Mouse (Mus musculus): Measurements from ENCODE around the gene Bcam. TPM values are rescaled to one million over a fixed set of nuclear protein-coding genes. Genes with fewer than 3 reads are reported as not detected.

The Bcam gene
- polyA plus RNA-seq, 1 experiment from 2014 or later = 14.0 TPM

GRCm38 (mm10) chr7:19811114-19811513 lies 40.3 kb upstream of the Bcam start:
- Histone ChIP-seq H3K4me3 (ENCODE audit: low read depth, low read length) (peak overlapping the region; percentile 20), H3K36me3 (ENCODE audit: control insufficient read depth, insufficient read depth, low read length) (no peaks in the 10 kb centered on the region), H3K9ac (ENCODE audit: low read depth, low read length) (no peak overlapping the region; the same call in 1 of the 2 replicates), H3K4me2 (ENCODE audit: low read length) (peak overlapping the region; percentile 61), H3K9me3 (replicated peaks; ENCODE audit: control insufficient read depth, low read length, poor library complexity, severe bottlenecking) (no peaks in the 10 kb centered on the region), H3K4me1 (ENCODE audit: control insufficient read depth, insufficient read depth, low read length) (peaks cover 10% of the 10 kb centered on the region), H3K27ac (ENCODE audit: low read length) (no peak overlapping the region), H3K27me3 (ENCODE audit: control insufficient read depth, insufficient read depth, low read depth, low read length) (peaks cover 28% of the 10 kb centered on the region)
- ATAC-seq = peak; percentile 41; the same call in 1 of the 2 replicates
- 4% methylated on average over 22 of the region's 22 CpGs for WGBS

GRCm38 (mm10) chr7:19809369-19809768 lies 38.6 kb upstream of the Bcam start:
- Histone ChIP-seq H3K4me2 (ENCODE audit: low read length) (peak overlapping the region; percentile 51), H3K9ac (ENCODE audit: low read depth, low read length) (peak overlapping the region; percentile 55; the same call in 1 of the 2 replicates), H3K27ac (ENCODE audit: low read length) (no peak overlapping the region), H3K9me3 (replicated peaks; ENCODE audit: control insufficient read depth, low read length, poor library complexity, severe bottlenecking) (no peaks in the 10 kb centered on the region), H3K36me3 (ENCODE audit: control insufficient read depth, insufficient read depth, low read length) (no peaks in the 10 kb centered on the region), H3K27me3 (ENCODE audit: control insufficient read depth, insufficient read depth, low read depth, low read length) (peaks cover 28% of the 10 kb centered on the region), H3K4me1 (ENCODE audit: control insufficient read depth, insufficient read depth, low read length) (peaks cover 7% of the 10 kb centered on the region), H3K4me3 (ENCODE audit: low read depth, low read length) (peak overlapping the region; percentile 30)
- 1% methylated on average over 27 of the region's 27 CpGs for WGBS
- ATAC-seq = peak; percentile 84

DNA sequence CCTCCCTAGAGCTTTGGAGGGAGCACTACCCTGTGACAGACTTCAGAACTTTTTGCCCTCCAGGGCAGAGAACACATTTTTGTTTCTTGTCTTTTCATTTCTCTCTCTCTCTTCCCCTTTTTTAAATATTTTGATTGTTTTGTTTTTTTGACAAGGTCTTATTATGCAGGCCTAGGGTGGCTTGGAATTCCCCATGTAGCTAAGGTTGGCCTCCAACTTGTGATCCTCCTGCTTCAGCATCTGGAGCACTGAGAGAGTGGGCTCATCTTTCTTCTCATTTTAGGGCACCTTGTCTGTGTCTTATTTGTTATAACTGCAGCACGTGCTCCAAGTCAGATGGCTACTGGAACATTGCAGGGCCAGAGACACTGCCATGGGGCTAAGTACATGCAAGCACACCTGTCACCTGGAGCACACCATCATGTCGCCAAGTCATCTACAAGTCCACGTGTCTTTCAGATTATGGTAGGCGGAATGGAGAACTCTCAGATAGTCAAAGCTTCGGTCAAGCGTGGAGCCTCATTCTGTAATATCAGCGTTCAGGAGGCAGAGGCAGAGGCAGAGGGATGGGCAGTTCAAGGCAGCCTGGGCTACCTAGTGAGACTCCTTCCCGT lies 35.6 kb upstream of the Bcam start:
- Histone ChIP-seq H3K27me3 (ENCODE audit: control insufficient read depth, insufficient read depth, low read depth, low read length) (peaks cover 24% of the 10 kb centered on the region), H3K36me3 (ENCODE audit: control insufficient read depth, insufficient read depth, low read length) (no peaks in the 10 kb centered on the region), H3K9ac (ENCODE audit: low read depth, low read length) (no peak overlapping the region), H3K4me2 (ENCODE audit: low read length) (no peak overlapping the region), H3K4me1 (ENCODE audit: control insufficient read depth, insufficient read depth, low read length) (peaks cover 7% of the 10 kb centered on the region), H3K27ac (ENCODE audit: low read length) (no peak overlapping the region), H3K9me3 (replicated peaks; ENCODE audit: control insufficient read depth, low read length, poor library complexity, severe bottlenecking) (no peaks in the 10 kb centered on the region), H3K4me3 (ENCODE audit: low read depth, low read length) (no peak overlapping the region)
- 84% methylated on average over 8 of the region's 8 CpGs for WGBS
- no peak for ATAC-seq

DNA sequence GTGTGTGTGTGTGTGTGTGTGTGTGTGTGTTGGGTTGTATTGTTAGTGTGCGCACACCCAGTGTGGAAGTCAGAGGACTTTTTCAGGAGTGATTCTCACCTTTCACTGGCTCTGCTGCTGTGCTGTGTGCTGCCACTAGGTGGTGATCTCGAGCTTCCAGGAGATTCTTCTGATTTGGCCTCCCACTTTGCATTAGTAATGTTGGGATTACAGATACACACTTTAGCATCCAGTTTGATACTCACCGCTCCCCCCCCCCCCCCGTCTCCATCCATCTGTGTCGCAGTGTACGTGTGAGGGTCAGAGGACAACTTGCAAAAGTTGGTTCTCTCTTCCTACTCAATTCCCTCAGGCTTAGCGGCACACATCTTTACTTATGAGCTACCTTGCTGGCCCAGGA lies 32.2 kb upstream of the Bcam start:
- H3K4me3 ChIP-seq (ENCODE audit: low read depth, low read length) = no peak overlapping the region
- 20% methylated on average over 5 of the region's 7 CpGs for WGBS
- ATAC-seq = peak; percentile 65; the same call in 1 of the 2 replicates

DNA sequence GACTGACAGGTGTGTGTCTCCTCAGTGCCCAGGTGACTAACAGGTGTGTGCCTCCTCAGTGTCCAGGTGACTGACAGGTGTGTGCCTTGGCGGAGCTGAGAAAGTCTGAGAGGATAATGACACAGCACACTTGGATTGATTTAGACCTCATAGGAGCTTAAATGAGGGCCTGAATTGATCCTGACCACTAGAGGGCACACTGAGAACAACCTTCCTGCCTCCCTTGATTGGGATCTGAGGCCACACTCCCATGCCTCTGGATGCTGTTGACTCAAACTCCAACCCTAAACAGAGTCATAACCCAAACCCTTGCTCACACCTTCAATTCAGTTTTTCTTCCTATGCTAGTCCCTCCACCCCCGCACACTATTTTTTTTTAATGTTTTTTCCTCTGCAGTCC lies 29.9 kb upstream of the Bcam start:
- no peak overlapping the region for H3K4me3 ChIP-seq (ENCODE audit: low read depth, low read length)
- no peak overlapping the region for H3K4me2 ChIP-seq (ENCODE audit: low read length)
- no peaks in the 10 kb centered on the region for H3K9me3 ChIP-seq (replicated peaks; ENCODE audit: control insufficient read depth, low read length, poor library complexity, severe bottlenecking)
- no peak for ATAC-seq
- peaks cover 17% of the 10 kb centered on the region for H3K27me3 ChIP-seq (ENCODE audit: control insufficient read depth, insufficient read depth, low read depth, low read length)
- no peak overlapping the region for H3K9ac ChIP-seq (ENCODE audit: low read depth, low read length)
- H3K36me3 ChIP-seq (ENCODE audit: control insufficient read depth, insufficient read depth, low read length) = no peaks in the 10 kb centered on the region
- no peak overlapping the region for H3K27ac ChIP-seq (ENCODE audit: low read length)
- peaks cover 2% of the 10 kb centered on the region; the same call in 1 of the 2 replicates for H3K4me1 ChIP-seq (ENCODE audit: control insufficient read depth, insufficient read depth, low read length)
- 26% methylated on average over 2 of the region's 2 CpGs for WGBS

More for the DNA sequence above, 32.2 kb upstream of the Bcam start:
- Histone ChIP-seq H3K36me3 (ENCODE audit: control insufficient read depth, insufficient read depth, low read length) (no peaks in the 10 kb centered on the region), H3K4me2 (ENCODE audit: low read length) (no peak overlapping the region), H3K4me1 (ENCODE audit: control insufficient read depth, insufficient read depth, low read length) (no peaks in the 10 kb centered on the region), H3K27ac (ENCODE audit: low read length) (no peak overlapping the region), H3K9ac (ENCODE audit: low read depth, low read length) (no peak overlapping the region), H3K9me3 (replicated peaks; ENCODE audit: control insufficient read depth, low read length, poor library complexity, severe bottlenecking) (no peaks in the 10 kb centered on the region), H3K27me3 (ENCODE audit: control insufficient read depth, insufficient read depth, low read depth, low read length) (no peaks in the 10 kb centered on the region)

DNA sequence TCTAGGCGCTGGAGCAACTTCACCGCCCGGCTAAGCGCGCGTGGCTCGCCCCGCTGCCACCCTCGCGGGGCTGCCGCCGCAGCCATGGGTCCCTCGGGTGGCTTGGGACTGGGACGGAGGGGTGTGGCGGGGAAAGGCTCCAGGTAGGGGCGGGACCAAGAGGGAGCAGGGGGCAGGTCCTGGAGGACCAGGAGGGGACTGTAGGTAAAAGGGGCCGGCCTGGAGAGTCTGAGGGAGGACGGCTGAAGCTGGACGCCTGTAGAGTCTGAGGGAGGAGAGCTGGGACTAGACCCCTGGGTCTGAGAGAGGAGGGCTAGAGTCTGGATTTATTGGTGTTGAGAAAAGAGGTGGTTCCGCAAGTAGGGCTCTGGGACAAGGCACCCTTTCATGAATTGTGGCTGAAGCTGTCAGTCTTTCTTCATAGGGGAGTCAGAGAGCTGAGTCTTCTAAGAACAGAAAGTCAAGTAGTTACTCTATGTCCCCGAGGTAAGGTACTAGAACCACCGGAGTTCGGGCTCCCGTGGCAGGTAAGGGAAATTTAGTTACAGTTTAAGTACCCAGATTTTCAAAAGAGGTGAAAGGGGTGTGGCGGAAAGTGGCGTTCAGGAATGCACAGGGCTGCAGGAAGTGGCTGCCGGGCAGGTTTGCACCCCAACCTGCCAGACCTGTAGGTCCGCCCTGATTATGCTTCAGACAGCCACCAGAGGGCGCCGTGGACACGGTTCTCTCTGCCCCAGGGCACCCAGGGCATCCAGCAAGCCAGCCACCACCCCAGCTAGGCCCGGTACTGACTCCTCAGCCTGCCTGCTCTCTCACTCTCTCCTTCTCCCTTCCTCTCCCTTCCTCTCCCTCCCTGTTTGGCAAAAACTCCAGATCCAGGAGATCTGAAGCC lies 26.1 kb upstream of the Bcam start, which contains the start of gene Cblc:
Cblc (minus strand) TSS at position 113 of the 892 bp plus-strand sequence.
- Histone ChIP-seq H3K9me3 (replicated peaks; ENCODE audit: control insufficient read depth, low read length, poor library complexity, severe bottlenecking) (no peaks in the 10 kb centered on the region), H3K4me2 (ENCODE audit: low read length) (no peak within 1 kb of the TSS), H3K4me1 (ENCODE audit: control insufficient read depth, insufficient read depth, low read length) (peaks cover 2% of the 10 kb centered on the region; the same call in 1 of the 2 replicates), H3K27ac (ENCODE audit: low read length) (no peak within 1 kb of the TSS), H3K9ac (ENCODE audit: low read depth, low read length) (peak within 1 kb of the TSS; percentile 6; the same call in 1 of the 2 replicates), H3K27me3 (ENCODE audit: control insufficient read depth, insufficient read depth, low read depth, low read length) (peaks cover 19% of the 10 kb centered on the region), H3K4me3 (ENCODE audit: low read depth, low read length) (no peak within 1 kb of the TSS), H3K36me3 (ENCODE audit: control insufficient read depth, insufficient read depth, low read length) (no peaks in the 10 kb centered on the region)
- WGBS = 2% methylated on average over 32 of the region's 32 CpGs
- ATAC-seq = no peak; the same call in 1 of the 2 replicates

DNA sequence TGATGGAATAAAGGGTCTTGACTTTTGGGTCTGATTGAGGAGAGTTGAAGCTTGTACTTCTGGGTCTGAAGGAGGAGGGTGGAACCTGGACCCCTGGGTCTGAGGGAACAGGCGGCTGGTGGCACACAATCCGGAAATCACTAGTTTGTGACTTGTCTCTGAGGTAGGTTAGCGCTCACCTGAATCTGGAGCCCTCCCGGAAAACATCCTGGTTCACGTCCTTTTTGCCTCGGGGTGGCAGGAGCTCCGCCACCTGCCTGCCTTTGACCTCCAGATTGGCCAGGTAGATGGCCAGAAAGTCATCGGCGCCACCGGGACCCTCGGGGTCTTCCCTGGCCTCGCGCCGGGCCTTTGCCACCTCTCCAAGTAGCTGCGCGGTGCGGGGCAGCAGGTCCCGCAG lies 25.4 kb upstream of the Bcam start:
- Histone ChIP-seq H3K9me3 (replicated peaks; ENCODE audit: control insufficient read depth, low read length, poor library complexity, severe bottlenecking) (no peaks in the 10 kb centered on the region), H3K4me3 (ENCODE audit: low read depth, low read length) (no peak overlapping the region), H3K36me3 (ENCODE audit: control insufficient read depth, insufficient read depth, low read length) (no peaks in the 10 kb centered on the region), H3K4me1 (ENCODE audit: control insufficient read depth, insufficient read depth, low read length) (peaks cover 2% of the 10 kb centered on the region; the same call in 1 of the 2 replicates), H3K27ac (ENCODE audit: low read length) (no peak overlapping the region), H3K27me3 (ENCODE audit: control insufficient read depth, insufficient read depth, low read depth, low read length) (peaks cover 19% of the 10 kb centered on the region), H3K4me2 (ENCODE audit: low read length) (no peak overlapping the region), H3K9ac (ENCODE audit: low read depth, low read length) (peak overlapping the region; percentile 6; the same call in 1 of the 2 replicates)
- WGBS = 12% methylated on average over 18 of the region's 18 CpGs
- no peak for ATAC-seq

GRCm38 (mm10) chr7:19795236-19795635 lies 24.4 kb upstream of the Bcam start:
- no peak overlapping the region for H3K27ac ChIP-seq (ENCODE audit: low read length)
- no peak overlapping the region for H3K9ac ChIP-seq (ENCODE audit: low read depth, low read length)
- H3K4me1 ChIP-seq (ENCODE audit: control insufficient read depth, insufficient read depth, low read length) = peaks cover 2% of the 10 kb centered on the region; the same call in 1 of the 2 replicates
- peaks cover 22% of the 10 kb centered on the region for H3K27me3 ChIP-seq (ENCODE audit: control insufficient read depth, insufficient read depth, low read depth, low read length)
- no peaks in the 10 kb centered on the region for H3K9me3 ChIP-seq (replicated peaks; ENCODE audit: control insufficient read depth, low read length, poor library complexity, severe bottlenecking)
- H3K4me3 ChIP-seq (ENCODE audit: low read depth, low read length) = no peak overlapping the region
- WGBS = 55% methylated on average over 2 of the region's 2 CpGs
- H3K4me2 ChIP-seq (ENCODE audit: low read length) = no peak overlapping the region
- ATAC-seq = no peak
- H3K36me3 ChIP-seq (ENCODE audit: control insufficient read depth, insufficient read depth, low read length) = no peaks in the 10 kb centered on the region
